Mouse (Mus musculus) heart, embryonic 14.5 days (tissue): ENCODE data around the gene Ajm1. TPM values are rescaled to one million over a fixed set of nuclear protein-coding genes. Genes with fewer than 3 reads are reported as not detected.

Experiments used
- ATAC-seq: fragments of 200-750 bp; cut with Nextera tagmentation; 2 replicates; pipeline ENCODE4 v1.8.0; 2017; ENCODE audit warnings: low read depth, moderate TSS enrichment; ENCODE audit not compliant: insufficient number of reproducible peaks, insufficient read depth, low FRiP score
- H3K27ac ChIP-seq, 2 experiments: fragments of 200-500 bp in 1 of 2; fragments of 300-500 bp in 1 of 2; sonication (generic) in 1 of 2; replicated peaks in 1 of 2; 2 replicates each; pipeline ENCODE4 v1.5.1; 2012 to 2014; ENCODE audit warnings: low read depth in 2 of 2, low read length in 2 of 2, control low read depth in 1 of 2, mild to moderate bottlenecking in 1 of 2, mixed read lengths in 1 of 2; ENCODE audit not compliant: control insufficient read depth in 1 of 2, insufficient read depth in 1 of 2
- H3K27me3 ChIP-seq: fragments of 300-500 bp; sonication (generic); 2 replicates; pipeline ENCODE4 v1.6.1; 2014; ENCODE audit warnings: mild to moderate bottlenecking, low read length, control low read depth; ENCODE audit not compliant: control insufficient read depth, insufficient read depth
- H3K36me3 ChIP-seq: fragments of 300-500 bp; sonication (generic); 2 replicates; pipeline ENCODE4 v1.6.1; 2014; ENCODE audit warnings: mild to moderate bottlenecking, control low read depth, low read length, mixed read lengths; ENCODE audit not compliant: control insufficient read depth, insufficient read depth
- H3K4me1 ChIP-seq, 2 experiments: fragments of 200-500 bp in 1 of 2; fragments of 300-500 bp in 1 of 2; sonication (generic) in 1 of 2; 2 replicates each; pipeline ENCODE4 v1.6.1; 2012 to 2014; ENCODE audit warnings: low read length in 2 of 2, control low read depth in 1 of 2, mixed read lengths in 1 of 2; ENCODE audit not compliant: control insufficient read depth in 2 of 2, insufficient read depth in 2 of 2
- H3K4me2 ChIP-seq: fragments of 300-500 bp; sonication (generic); 2 replicates; pipeline ENCODE4 v1.6.1; 2014; ENCODE audit warnings: mild to moderate bottlenecking, low read length
- H3K4me3 ChIP-seq, 2 experiments: fragments of 200-500 bp in 1 of 2; fragments of 300-500 bp in 1 of 2; sonication (generic) in 1 of 2; 2 replicates each; pipeline ENCODE4 v1.5.1; 2012 to 2014; ENCODE audit warnings: low read length in 2 of 2, mild to moderate bottlenecking in 2 of 2, control low read depth in 1 of 2, low read depth in 1 of 2, moderate library complexity in 1 of 2; ENCODE audit not compliant: control insufficient read depth in 1 of 2, insufficient read depth in 1 of 2
- H3K9ac ChIP-seq: fragments of 300-500 bp; sonication (generic); 2 replicates; pipeline ENCODE4 v1.6.1; 2014; ENCODE audit warnings: mild to moderate bottlenecking, low read length
- H3K9me3 ChIP-seq: fragments of 300-500 bp; sonication (generic); 2 replicates; pipeline ENCODE4 v1.6.1; 2016; ENCODE audit warnings: low read length, control low read depth; ENCODE audit not compliant: control insufficient read depth
- WGBS: fragments of 180-500 bp; shearing (Covaris S2); extraction: QIAGEN DNeasy Blood & Tissue Kit; methylation state at CpG from one replicate; pipeline ENCODE4 v1.1.7; 2014; 5-methylcytosine and 5-hydroxymethylcytosine counted together
- polyA plus RNA-seq: library from polyadenylated mRNA; unstranded; fragments of >200 nt; fragmentation: Nextera tagmentation; extraction: Ambion mirVana; gene quantifications from 2 replicates; pipeline ENCODE4 v1.2.1, GENCODE M21; 2014

The Ajm1 gene
- polyA plus RNA-seq, 1 experiment from 2014 or later: not detected

DNA sequence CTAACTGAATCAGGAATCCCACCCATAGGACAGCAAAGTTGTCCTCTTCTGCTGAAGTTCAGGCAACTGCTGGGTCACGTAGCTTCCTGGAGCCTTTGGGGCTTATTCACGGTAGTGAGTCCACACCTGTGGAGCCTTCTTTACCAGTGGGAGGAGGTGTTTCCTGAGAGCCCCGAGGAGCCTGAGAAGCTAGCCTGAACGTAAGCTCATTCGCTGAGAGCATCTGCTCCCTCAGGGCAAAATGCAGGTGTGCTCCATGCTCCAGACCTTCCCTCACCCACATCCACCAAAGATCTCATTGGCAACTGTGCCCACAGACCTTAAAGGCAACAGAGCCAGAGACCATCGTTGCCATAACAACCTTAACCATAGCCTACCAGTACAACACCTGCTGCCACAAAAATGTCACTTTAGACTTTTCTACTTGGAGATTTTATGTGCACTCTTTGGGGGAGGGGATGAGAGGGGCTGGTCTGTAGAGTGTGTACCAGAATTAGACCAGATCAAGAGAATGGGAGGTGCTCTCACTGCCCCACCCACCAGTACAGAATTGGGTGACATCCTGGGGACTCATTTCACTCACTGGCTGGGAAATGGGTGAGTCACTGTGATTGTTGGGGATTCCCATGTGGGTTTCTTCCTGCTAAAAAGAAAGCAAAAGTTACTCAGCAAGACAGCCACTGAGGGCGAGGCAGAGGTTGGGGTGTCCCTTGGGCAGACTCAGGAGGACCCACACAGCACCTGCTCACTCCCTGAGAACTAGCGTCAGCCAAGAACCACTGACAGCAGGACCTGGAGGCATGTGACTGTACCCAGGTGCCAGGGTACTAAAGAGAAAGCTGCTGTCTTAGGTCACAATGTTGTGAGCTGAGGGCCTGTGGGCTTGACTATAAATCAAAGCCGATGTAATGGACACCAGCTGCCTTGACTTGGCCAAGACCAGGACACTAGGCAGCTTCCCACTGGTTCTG, 32.3 kb downstream of the Ajm1 start:
- Histone ChIP-seq H3K27ac (no peak overlapping the region), H3K27me3 (no peaks in the 10 kb centered on the region), H3K4me2 (no peak overlapping the region), H3K9me3 (no peaks in the 10 kb centered on the region), H3K4me3 (no peak overlapping the region), H3K4me1 (peaks cover 4 to 11% of the 10 kb centered on the region in 2 experiments), H3K9ac (no peak overlapping the region), H3K36me3 (peaks cover 6% of the 10 kb centered on the region; the same call in 1 of the 2 replicates)
- no peak for ATAC-seq
- 63% methylated on average over 9 of the region's 9 CpGs for WGBS

- peak within 1 kb of the TSS; percentile 20 to 79; a peak in 3 of 4 replicates for H3K27ac ChIP-seq
- no peaks in the 10 kb centered on the region for H3K27me3 ChIP-seq
- no peaks in the 10 kb centered on the region for H3K9me3 ChIP-seq
- H3K36me3 ChIP-seq: peaks cover 9% of the 10 kb centered on the region; the same call in 1 of the 2 replicates
- peaks cover 4 to 11% of the 10 kb centered on the region in 2 experiments for H3K4me1 ChIP-seq
- WGBS: 3% methylated on average over 48 of the region's 48 CpGs
- peak within 1 kb of the TSS; percentile 87 for H3K9ac ChIP-seq
- peak within 1 kb of the TSS; percentile 66 to 85 for H3K4me3 ChIP-seq
- ATAC-seq: peak; percentile 98
- H3K4me2 ChIP-seq: peak within 1 kb of the TSS; percentile 79
Observed at GRCm38 (mm10) chr2:25546811-25547491, 34.6 kb downstream of the Ajm1 start, which contains the start of gene Traf2. TSS of gene Traf2 (minus strand) at chr2:25546940.

- Histone ChIP-seq H3K4me2 (peak overlapping the region; percentile 79), H3K9ac (peak overlapping the region; percentile 87), H3K9me3 (no peaks in the 10 kb centered on the region), H3K4me1 (peaks cover 4 to 11% of the 10 kb centered on the region in 2 experiments), H3K27me3 (no peaks in the 10 kb centered on the region), H3K36me3 (peaks cover 9% of the 10 kb centered on the region; the same call in 1 of the 2 replicates), H3K27ac (peak overlapping the region; percentile 20 to 79; a peak in 3 of 4 replicates), H3K4me3 (peak overlapping the region; percentile 66 to 85)
- ATAC-seq: peak; percentile 49
- WGBS: 6% methylated on average over 43 of the region's 43 CpGs
Observed at GRCm38 (mm10) chr2:25545996-25546810, 35.4 kb downstream of the Ajm1 start.

GRCm38 (mm10) chr2:25541644-25542367, 39.8 kb downstream of the Ajm1 start:
- Histone ChIP-seq H3K9me3 (no peaks in the 10 kb centered on the region), H3K9ac (no peak overlapping the region), H3K4me1 (peaks cover 4 to 11% of the 10 kb centered on the region in 2 experiments), H3K36me3 (peaks cover 32% of the 10 kb centered on the region), H3K4me3 (no peak overlapping the region), H3K4me2 (no peak overlapping the region), H3K27me3 (no peaks in the 10 kb centered on the region), H3K27ac (no peak overlapping the region)
- ATAC-seq: no peak
- WGBS: 85% methylated on average over 10 of the region's 10 CpGs

DNA sequence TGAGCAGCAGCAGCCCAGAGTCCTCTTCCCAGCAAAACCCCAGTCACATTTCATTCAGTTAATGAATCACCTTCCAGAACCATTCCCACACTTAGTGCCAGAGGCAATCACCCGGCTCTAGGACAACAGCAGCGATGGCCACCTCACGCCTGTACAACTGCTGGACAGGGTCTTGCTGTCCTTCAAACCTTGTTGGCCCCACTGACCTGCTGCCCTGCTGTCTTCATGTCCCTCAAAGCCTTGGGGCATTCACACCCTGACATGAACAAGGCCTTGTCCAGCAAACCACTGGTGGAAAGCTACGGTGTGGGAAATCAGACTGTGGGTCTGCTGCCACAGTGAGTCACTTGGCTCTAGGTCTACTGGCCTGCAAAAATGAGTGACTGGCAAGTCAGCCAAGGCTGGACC, 41.0 kb downstream of the Ajm1 start:
- no peak overlapping the region for H3K4me3 ChIP-seq
- 97% methylated on average over 4 of the region's 4 CpGs for WGBS
- no peak overlapping the region for H3K4me2 ChIP-seq
- no peak for ATAC-seq
- no peaks in the 10 kb centered on the region for H3K9me3 ChIP-seq
- no peaks in the 10 kb centered on the region for H3K27me3 ChIP-seq
- H3K9ac ChIP-seq: no peak overlapping the region
- H3K27ac ChIP-seq: no peak overlapping the region
- peaks cover 45% of the 10 kb centered on the region for H3K36me3 ChIP-seq
- peaks cover 0 to 9% of the 10 kb centered on the region in 2 experiments; a peak in 2 of 4 replicates for H3K4me1 ChIP-seq

GRCm38 (mm10) chr2:25536531-25536930, 45.0 kb downstream of the Ajm1 start:
- H3K4me2 ChIP-seq: no peak overlapping the region
- peaks cover 0 to 8% of the 10 kb centered on the region in 2 experiments; a peak in 1 of 4 replicates for H3K4me1 ChIP-seq
- H3K27ac ChIP-seq: no peak overlapping the region
- H3K27me3 ChIP-seq: no peaks in the 10 kb centered on the region
- WGBS: 65% methylated on average over 8 of the region's 8 CpGs
- ATAC-seq: no peak
- no peaks in the 10 kb centered on the region for H3K9me3 ChIP-seq
- no peak overlapping the region for H3K9ac ChIP-seq
- no peak overlapping the region for H3K4me3 ChIP-seq
- H3K36me3 ChIP-seq: peaks cover 69% of the 10 kb centered on the region
